Mouse (Mus musculus) megakaryocyte, embryonic 14.5 days (primary cell): ENCODE measurements at regions not wholly inside any gene's neighbourhood (a gene's known extent, or its start where the extent isn't known, plus 50 kb on each side); places are given as distances from the start of the nearest gene placed in this dataset.

Source experiments
- FLI1 ChIP-seq: IDR thresholded peaks from 2 replicates; pipeline ENCODE4 v1.6.1; 2012; ENCODE audit warnings: low read length, inconsistent platforms, mixed read lengths
- GATA1 ChIP-seq: IDR thresholded peaks from 3 replicates; pipeline ENCODE4 v1.6.1; 2012; ENCODE audit warnings: mixed read lengths, low read length, inconsistent platforms, borderline replicate concordance

DNA sequence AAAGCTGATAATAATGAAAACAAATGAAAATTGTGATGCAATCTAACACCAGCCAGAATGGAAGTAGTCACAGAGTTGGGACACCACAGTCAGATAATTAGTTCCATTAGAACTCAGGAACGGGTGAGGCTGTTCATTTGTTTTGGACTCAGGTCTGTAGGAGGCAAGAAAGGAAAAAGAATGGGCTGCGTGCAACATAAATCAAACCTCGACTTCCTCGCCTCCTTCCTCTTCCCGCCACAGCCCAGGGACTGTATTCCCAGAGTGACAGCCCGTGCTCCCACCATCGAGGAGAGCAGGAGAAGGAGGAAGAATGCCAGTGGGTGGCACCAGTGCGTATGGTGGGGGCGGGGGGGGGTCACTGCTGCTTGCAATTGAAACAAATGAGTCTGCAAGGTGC, 339.2 kb upstream of the 4930535I16Rik start:
- TF ChIP-seq GATA1 (no peak), FLI1 (no peak)
